Mouse (Mus musculus) heart, adult 2 months (tissue): ENCODE data around the gene Actn2. TPM values are rescaled to one million over a fixed set of nuclear protein-coding genes. Genes with fewer than 3 reads are reported as not detected.

Experiments
- DNase-seq, 2 experiments: peaks; one replicate each; pipeline ENCODE4 v3.0.0; 2021
- H3K27ac ChIP-seq: fragments of 200-600 bp; 2 replicates; pipeline ENCODE4 v1.8.1; 2022
- H3K27me3 ChIP-seq: fragments of 200-500 bp; 2 replicates; pipeline ENCODE4 v1.6.1; 2012; ENCODE audit warnings: mild to moderate bottlenecking, low read length, inconsistent platforms, mixed read lengths; ENCODE audit not compliant: control insufficient read depth, insufficient read depth
- H3K36me3 ChIP-seq: fragments of 200-500 bp; 2 replicates; pipeline ENCODE4 v1.6.1; 2012; ENCODE audit warnings: low read length, inconsistent platforms; ENCODE audit not compliant: control insufficient read depth, insufficient read depth
- H3K4me1 ChIP-seq: fragments of 200-500 bp; 2 replicates; pipeline ENCODE4 v1.6.1; 2011; ENCODE audit warnings: low read length; ENCODE audit not compliant: control insufficient read depth, insufficient read depth
- H3K4me3 ChIP-seq: fragments of 200-600 bp; 2 replicates; pipeline ENCODE4 v1.8.1; 2022
- H3K79me2 ChIP-seq: fragments of 200-500 bp; replicated peaks from 2 replicates; pipeline ENCODE4 v1.6.1; 2012; ENCODE audit warnings: mild to moderate bottlenecking, inconsistent platforms, low read length, moderate library complexity, mixed read lengths; ENCODE audit not compliant: control insufficient read depth, insufficient read depth
- H3K9ac ChIP-seq: fragments of 200-500 bp; 2 replicates; pipeline ENCODE4 v1.6.1; 2012; ENCODE audit warnings: low read depth, mild to moderate bottlenecking, control low read depth, inconsistent platforms, low read length, mixed read lengths
- CTCF ChIP-seq: fragments of 200-600 bp; IDR thresholded peaks from 2 replicates; pipeline ENCODE4 v1.8.1; 2022; ENCODE audit warnings: antibody characterized with exemption, mild to moderate bottlenecking, moderate library complexity
- EP300 ChIP-seq: fragments of 200-500 bp; IDR thresholded peaks from 2 replicates; pipeline ENCODE4 v1.6.1; 2011; ENCODE audit warnings: low read depth, low read length, control low read depth; ENCODE audit not compliant: insufficient read depth
- POLR2A ChIP-seq: fragments of 200-500 bp; IDR thresholded peaks from 2 replicates; pipeline ENCODE4 v1.6.1; 2011; ENCODE audit warnings: mild to moderate bottlenecking, low read depth, low read length, control low read depth; ENCODE audit not compliant: insufficient read depth
- WGBS: fragments of 180-500 bp; shearing (Covaris S2); methylation state at CpG from one replicate; pipeline ENCODE4 v1.1.7; 2018; 5-methylcytosine and 5-hydroxymethylcytosine counted together
- intact Hi-C: fragments of 180-260 bp; cut with DNase I; formaldehyde crosslinking; loops from one replicate; pipeline ENCODE4 v1.15.1; 2025
- polyA plus RNA-seq: library from polyadenylated mRNA; depleted of rRNA; stranded (reverse); fragments of >200 nt; gene quantifications from 2 replicates; pipeline ENCODE4 v1.2.3, GENCODE M21; 2012
- total RNA-seq, 2 experiments: library from RNA; stranded (reverse); gene quantifications; 2 replicates each; pipeline ENCODE4 v1.2.3; 2021

The Actn2 gene
- total and polyA plus RNA-seq, 3 experiments: 1,397 to 1,900 (median 1,781) TPM

DNA sequence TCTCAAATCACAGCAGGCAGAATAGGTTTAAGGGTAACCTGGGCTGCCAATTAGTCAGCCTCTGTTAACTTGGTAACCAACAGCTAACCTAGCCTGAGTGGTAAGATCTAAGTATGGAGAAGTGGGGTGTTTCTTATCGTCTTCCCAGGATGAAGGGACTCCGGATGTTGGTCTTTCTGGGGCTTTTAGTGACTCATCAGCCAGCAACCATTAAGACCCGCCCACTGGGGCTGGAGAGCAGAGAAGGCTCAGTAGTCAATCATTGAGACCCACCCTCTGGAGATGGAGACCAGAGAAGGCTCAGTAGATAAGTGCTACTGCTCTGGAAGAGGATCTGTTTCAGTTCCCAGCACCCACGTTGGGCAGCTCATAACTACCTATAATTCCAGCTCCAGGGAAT, 33.3 kb downstream of the Actn2 start:
- no peak overlapping the region for H3K4me3 ChIP-seq
- peaks cover 31% of the 10 kb centered on the region for H3K36me3 ChIP-seq
- peaks cover 3% of the 10 kb centered on the region; the same call in 1 of the 2 replicates for H3K4me1 ChIP-seq
- WGBS: 20% methylated on average over 4 of the region's 4 CpGs
- no peaks in the 10 kb centered on the region for H3K79me2 ChIP-seq
- no peak overlapping the region for H3K9ac ChIP-seq
- no peak for DNase-seq
- no peak overlapping the region for H3K27ac ChIP-seq
- intact Hi-C loops: no loop called here
- TF ChIP-seq EP300 (no peak), CTCF (no peak), POLR2A (no peak)
- no peaks in the 10 kb centered on the region for H3K27me3 ChIP-seq

DNA sequence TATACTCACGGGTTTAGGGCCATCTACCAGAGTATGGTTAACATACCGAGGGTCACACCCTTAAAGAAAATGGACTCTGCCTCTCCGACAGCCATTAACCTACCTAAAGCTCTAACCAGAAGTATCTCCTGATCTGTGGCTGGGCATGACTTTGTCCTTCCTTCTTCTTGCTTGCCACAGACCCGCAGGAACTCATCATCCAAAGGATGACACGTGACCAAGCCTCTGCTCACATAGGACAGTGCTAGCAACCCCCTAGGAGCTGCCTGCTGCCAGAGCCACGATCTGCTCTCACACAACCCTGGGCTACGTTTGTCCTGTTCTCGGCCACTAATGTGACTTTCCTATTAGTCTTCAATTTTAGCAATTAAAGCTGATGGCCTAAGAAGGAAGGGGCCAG, 35.0 kb downstream of the Actn2 start:
- no peak overlapping the region for H3K4me3 ChIP-seq
- no peak for DNase-seq
- WGBS: 68% methylated on average over 8 of the region's 8 CpGs
- H3K79me2 ChIP-seq: no peaks in the 10 kb centered on the region
- intact Hi-C loops: no loop called here
- H3K27ac ChIP-seq: no peak overlapping the region; the same call in 1 of the 2 replicates
- H3K36me3 ChIP-seq: peaks cover 26% of the 10 kb centered on the region
- H3K27me3 ChIP-seq: no peaks in the 10 kb centered on the region
- no peak overlapping the region for H3K9ac ChIP-seq
- TF ChIP-seq CTCF (no peak), EP300 (no peak), POLR2A (no peak)
- H3K4me1 ChIP-seq: peaks cover 3% of the 10 kb centered on the region; the same call in 1 of the 2 replicates

DNA sequence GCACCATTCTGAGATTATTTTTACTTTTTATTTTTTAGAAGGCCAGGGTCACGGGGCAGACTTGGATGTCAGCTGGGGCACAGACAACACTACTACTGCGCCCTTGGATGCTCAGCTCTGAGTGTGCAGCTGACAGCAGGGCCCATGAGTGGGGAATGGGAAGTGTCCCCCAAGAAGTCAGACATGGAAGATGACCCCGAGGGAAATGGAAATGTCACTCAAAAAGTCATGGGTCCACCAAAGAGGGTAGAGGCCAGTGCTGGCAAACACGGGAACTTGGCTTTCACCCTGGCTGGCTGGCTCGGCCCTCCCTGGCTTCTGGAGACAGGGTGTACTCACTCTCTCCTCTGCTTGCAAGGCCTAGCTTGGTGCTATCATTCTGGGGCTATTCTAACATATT, 35.6 kb downstream of the Actn2 start:
- no peak overlapping the region for H3K4me3 ChIP-seq
- TF ChIP-seq EP300: no peak
- no peak for TF ChIP-seq CTCF
- intact Hi-C loops: no loop called here
- peaks cover 31% of the 10 kb centered on the region for H3K36me3 ChIP-seq
- no peak overlapping the region for H3K9ac ChIP-seq
- 68% methylated on average over 5 of the region's 5 CpGs for WGBS
- peaks cover 3% of the 10 kb centered on the region; the same call in 1 of the 2 replicates for H3K4me1 ChIP-seq
- H3K27me3 ChIP-seq: no peaks in the 10 kb centered on the region
- H3K27ac ChIP-seq: no peak overlapping the region
- DNase-seq: no peak
- H3K79me2 ChIP-seq: no peaks in the 10 kb centered on the region

DNA sequence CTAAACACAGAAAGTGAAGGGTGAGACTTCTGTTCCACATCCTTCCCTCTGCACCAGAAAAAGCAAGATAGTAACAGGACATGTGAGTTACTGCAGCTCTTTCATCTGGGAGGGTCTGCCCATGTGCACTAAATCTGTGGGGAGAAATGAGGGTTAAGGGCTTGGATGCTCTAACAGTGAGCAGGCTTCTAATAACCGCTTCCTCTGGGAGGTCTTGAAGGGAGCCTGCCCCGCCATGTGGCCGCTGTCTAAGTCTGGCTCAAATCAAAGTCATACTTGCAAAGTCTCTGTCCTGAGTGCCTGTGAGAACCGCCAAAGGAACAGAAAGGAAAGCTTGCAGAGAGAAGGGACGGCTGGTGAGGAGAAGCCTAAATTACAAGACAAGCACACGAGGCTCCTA, 42.8 kb downstream of the Actn2 start:
- Histone ChIP-seq H3K4me1 (peaks cover 2% of the 10 kb centered on the region; the same call in 1 of the 2 replicates), H3K79me2 (no peaks in the 10 kb centered on the region), H3K27ac (peak overlapping the region; percentile 38; the same call in 1 of the 2 replicates), H3K9ac (no peak overlapping the region), H3K36me3 (peaks cover 24% of the 10 kb centered on the region), H3K27me3 (no peaks in the 10 kb centered on the region), H3K4me3 (no peak overlapping the region)
- 61% methylated on average over 6 of the region's 6 CpGs for WGBS
- no peak for TF ChIP-seq CTCF
- intact Hi-C loops: loop anchor here (5.0 kb wide), 2 partner anchors 40 to 90 kb away; no protein-coding TSS in a partner anchor
- DNase-seq: no peak

DNA sequence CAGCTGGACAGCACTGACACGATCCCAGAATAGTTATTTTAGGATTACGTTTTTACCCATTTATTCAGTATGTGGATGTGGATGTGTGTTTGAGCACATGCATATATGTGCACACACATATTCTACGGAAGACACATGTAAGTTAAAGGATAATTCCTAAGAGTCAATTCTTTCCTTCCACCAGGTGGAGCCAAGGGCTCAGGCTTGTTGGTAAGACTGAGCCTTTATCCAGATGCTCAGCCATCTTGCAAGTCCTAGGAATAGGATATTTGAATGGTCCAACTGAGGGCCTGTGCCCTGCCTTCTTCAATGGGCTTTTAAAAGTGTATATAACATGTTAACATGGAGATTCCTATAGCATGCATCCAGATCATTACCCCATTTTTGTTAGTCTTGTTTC, 43.9 kb downstream of the Actn2 start:
- peaks cover 24% of the 10 kb centered on the region for H3K36me3 ChIP-seq
- intact Hi-C loops: loop anchor here (5.0 kb wide), 2 partner anchors 41 to 91 kb away; no protein-coding TSS in a partner anchor
- peaks cover 2% of the 10 kb centered on the region; the same call in 1 of the 2 replicates for H3K4me1 ChIP-seq

DNA sequence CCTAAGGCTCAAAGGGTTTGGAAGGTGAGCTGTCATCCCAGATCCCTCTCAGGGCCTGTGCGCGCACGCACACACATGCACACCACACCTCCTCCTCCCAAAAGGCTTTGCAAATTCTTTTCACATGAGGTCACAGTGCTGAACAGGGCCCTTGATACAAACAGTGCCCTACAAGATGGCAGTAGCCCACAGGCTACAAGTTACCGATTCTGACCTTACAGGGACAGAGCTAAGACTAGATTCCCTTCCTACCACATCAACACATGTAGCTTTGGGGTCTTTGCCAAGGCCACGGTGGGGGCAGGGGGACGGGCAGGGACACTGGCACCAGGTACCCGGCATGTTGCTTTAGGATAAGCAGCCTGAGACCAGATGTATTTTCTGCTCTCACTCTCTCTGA, 46.8 kb downstream of the Actn2 start:
- DNase-seq: peak; percentile 50 to 62
- H3K9ac ChIP-seq: no peak overlapping the region

More for the DNA sequence above, 43.9 kb downstream of the Actn2 start:
- Histone ChIP-seq H3K27ac (peak overlapping the region; percentile 87), H3K9ac (no peak overlapping the region), H3K79me2 (no peaks in the 10 kb centered on the region), H3K4me3 (no peak overlapping the region), H3K27me3 (no peaks in the 10 kb centered on the region)
- no peak for TF ChIP-seq EP300
- TF ChIP-seq POLR2A: no peak
- peak; percentile 67 for TF ChIP-seq CTCF
- WGBS: 64% methylated on average over 3 of the region's 3 CpGs
- no peak for DNase-seq

More for the DNA sequence above, 46.8 kb downstream of the Actn2 start:
- intact Hi-C loops: no loop called here
- Histone ChIP-seq H3K4me1 (peaks cover 2% of the 10 kb centered on the region; the same call in 1 of the 2 replicates), H3K27me3 (no peaks in the 10 kb centered on the region), H3K27ac (peak overlapping the region; percentile 87), H3K36me3 (peaks cover 17% of the 10 kb centered on the region), H3K79me2 (no peaks in the 10 kb centered on the region), H3K4me3 (no peak overlapping the region)
- WGBS: 56% methylated on average over 7 of the region's 7 CpGs
- TF ChIP-seq CTCF: no peak
- TF ChIP-seq EP300: peak; percentile 65
